Mouse (Mus musculus) megakaryocyte, embryonic 14.5 days (primary cell): ENCODE data around the gene Obscn.

Source experiments
- FLI1 ChIP-seq: IDR thresholded peaks from 2 replicates; pipeline ENCODE4 v1.6.1; 2012; ENCODE audit warnings: low read length, inconsistent platforms, mixed read lengths
- GATA1 ChIP-seq: IDR thresholded peaks from 3 replicates; pipeline ENCODE4 v1.6.1; 2012; ENCODE audit warnings: mixed read lengths, low read length, inconsistent platforms, borderline replicate concordance

- TF ChIP-seq GATA1: no peak
- no peak for TF ChIP-seq FLI1
Measured at GRCm38 (mm10) chr11:59067921-59068320, 68.3 kb downstream of the Obscn start.
